Mouse (Mus musculus): ENCODE measurements around the gene 4930556J24Rik. TPM values are rescaled to one million over a fixed set of nuclear protein-coding genes. Genes with fewer than 3 reads are reported as not detected.
"Not testable (repeated sequence)": the region's sequence is repeated elsewhere in the genome, so short reads cannot be mapped to it uniquely, and the experiment has no call there.

4930556J24Rik gene
- polyA plus RNA-seq, 1 experiment from 2014 or later = 0.16 TPM

GRCm38 (mm10) chr11:3912875-3913271 is 63.7 kb downstream of the 4930556J24Rik start:
- Histone ChIP-seq H3K9me3 (ENCODE audit: control insufficient read depth) (no peaks in the 10 kb centered on the region), H3K27ac (ENCODE audit: low read depth, low read length) (no peak overlapping the region), H3K4me2 (replicated peaks; ENCODE audit: low read depth) (peak overlapping the region; percentile 81), H3K27me3 (replicated peaks; ENCODE audit: control insufficient read depth, insufficient read depth, low read length) (peaks cover 13% of the 10 kb centered on the region; the same call in 1 of the 2 replicates), H3K4me1 (replicated peaks; ENCODE audit: control insufficient read depth, insufficient read depth, low read length) (peaks cover 15% of the 10 kb centered on the region; the same call in 1 of the 2 replicates), H3K9ac (ENCODE audit: low read depth, low read length) (peak overlapping the region; percentile 31; the same call in 1 of the 2 replicates), H3K36me3 (ENCODE audit: control insufficient read depth, insufficient read depth) (peaks cover 11% of the 10 kb centered on the region), H3K4me3 (ENCODE audit: low read depth, low read length) (peak overlapping the region; percentile 52)
- no peak for ATAC-seq
- peak; percentile 20 for TF ChIP-seq CTCF (IDR thresholded peaks at IDR 0.05; ENCODE audit: low read depth)
- 13% methylated on average over 16 of the region's 16 CpGs for WGBS

GRCm38 (mm10) chr11:3912100-3912874 is 64.3 kb downstream of the 4930556J24Rik start:
- no peak for ATAC-seq
- peaks cover 6% of the 10 kb centered on the region for H3K36me3 ChIP-seq (ENCODE audit: control insufficient read depth, insufficient read depth)
- H3K4me1 ChIP-seq (replicated peaks; ENCODE audit: control insufficient read depth, insufficient read depth, low read length) = peaks cover 15% of the 10 kb centered on the region; the same call in 1 of the 2 replicates
- H3K4me2 ChIP-seq (replicated peaks; ENCODE audit: low read depth) = peak overlapping the region; percentile 81
- no peaks in the 10 kb centered on the region for H3K9me3 ChIP-seq (ENCODE audit: control insufficient read depth)
- peak overlapping the region; percentile 31; the same call in 1 of the 2 replicates for H3K9ac ChIP-seq (ENCODE audit: low read depth, low read length)
- TF ChIP-seq CTCF (IDR thresholded peaks at IDR 0.05; ENCODE audit: low read depth) = no peak
- H3K27me3 ChIP-seq (replicated peaks; ENCODE audit: control insufficient read depth, insufficient read depth, low read length) = peaks cover 13% of the 10 kb centered on the region; the same call in 1 of the 2 replicates
- H3K27ac ChIP-seq (ENCODE audit: low read depth, low read length) = no peak overlapping the region
- H3K4me3 ChIP-seq (ENCODE audit: low read depth, low read length) = peak overlapping the region; percentile 52
- 40% methylated on average over 19 of the region's 19 CpGs for WGBS

GRCm38 (mm10) chr11:3911440-3911839 is 65.1 kb downstream of the 4930556J24Rik start:
- not testable (repeated sequence) for H3K4me2 ChIP-seq (replicated peaks; ENCODE audit: low read depth); H3K9ac ChIP-seq (ENCODE audit: low read depth, low read length); H3K36me3 ChIP-seq (ENCODE audit: control insufficient read depth, insufficient read depth); H3K9me3 ChIP-seq (ENCODE audit: control insufficient read depth); H3K27ac ChIP-seq (ENCODE audit: low read depth, low read length); ATAC-seq; H3K4me3 ChIP-seq (ENCODE audit: low read depth, low read length)
- 90% methylated on average over 6 of the region's 6 CpGs for WGBS
- peaks cover 13% of the 10 kb centered on the region; the same call in 1 of the 2 replicates for H3K27me3 ChIP-seq (replicated peaks; ENCODE audit: control insufficient read depth, insufficient read depth, low read length)
- peaks cover 15% of the 10 kb centered on the region; the same call in 1 of the 2 replicates for H3K4me1 ChIP-seq (replicated peaks; ENCODE audit: control insufficient read depth, insufficient read depth, low read length)

- Histone ChIP-seq H3K4me3 (ENCODE audit: low read depth, low read length) (no peak overlapping the region), H3K27ac (ENCODE audit: low read depth, low read length) (no peak overlapping the region), H3K27me3 (replicated peaks; ENCODE audit: control insufficient read depth, insufficient read depth, low read length) (peaks cover 13% of the 10 kb centered on the region; the same call in 1 of the 2 replicates), H3K36me3 (ENCODE audit: control insufficient read depth, insufficient read depth) (no peaks in the 10 kb centered on the region), H3K4me1 (replicated peaks; ENCODE audit: control insufficient read depth, insufficient read depth, low read length) (peaks cover 15% of the 10 kb centered on the region; the same call in 1 of the 2 replicates), H3K9ac (ENCODE audit: low read depth, low read length) (no peak overlapping the region), H3K4me2 (replicated peaks; ENCODE audit: low read depth) (no peak overlapping the region; the same call in 1 of the 2 replicates), H3K9me3 (ENCODE audit: control insufficient read depth) (no peaks in the 10 kb centered on the region)
- 77% methylated on average over 5 of the region's 5 CpGs for WGBS
- no peak for ATAC-seq
- peak; percentile 19; the same call in 1 of the 2 replicates for TF ChIP-seq CTCF (IDR thresholded peaks at IDR 0.05; ENCODE audit: low read depth)
These were observed 65.9 kb downstream of the 4930556J24Rik start for GRCm38 (mm10) chr11:3910513-3911310.

- Histone ChIP-seq H3K4me1 (replicated peaks; ENCODE audit: control insufficient read depth, insufficient read depth, low read length) (peaks cover 11% of the 10 kb centered on the region; the same call in 1 of the 2 replicates), H3K4me2 (replicated peaks; ENCODE audit: low read depth) (no peak overlapping the region), H3K36me3 (ENCODE audit: control insufficient read depth, insufficient read depth) (no peaks in the 10 kb centered on the region), H3K4me3 (ENCODE audit: low read depth, low read length) (no peak overlapping the region), H3K9me3 (ENCODE audit: control insufficient read depth) (no peaks in the 10 kb centered on the region), H3K27me3 (replicated peaks; ENCODE audit: control insufficient read depth, insufficient read depth, low read length) (peaks cover 13% of the 10 kb centered on the region; the same call in 1 of the 2 replicates), H3K27ac (ENCODE audit: low read depth, low read length) (no peak overlapping the region), H3K9ac (ENCODE audit: low read depth, low read length) (no peak overlapping the region)
- no peak for ATAC-seq
- 95% methylated on average over 4 of the region's 4 CpGs for WGBS
- no peak for TF ChIP-seq CTCF (IDR thresholded peaks at IDR 0.05; ENCODE audit: low read depth)
These were observed 67.3 kb downstream of the 4930556J24Rik start for GRCm38 (mm10) chr11:3909236-3909635.

- Histone ChIP-seq H3K4me1 (replicated peaks; ENCODE audit: control insufficient read depth, insufficient read depth, low read length) (no peaks in the 10 kb centered on the region), H3K4me2 (replicated peaks; ENCODE audit: low read depth) (no peak overlapping the region), H3K36me3 (ENCODE audit: control insufficient read depth, insufficient read depth) (no peaks in the 10 kb centered on the region), H3K4me3 (ENCODE audit: low read depth, low read length) (no peak overlapping the region), H3K9ac (ENCODE audit: low read depth, low read length) (no peak overlapping the region), H3K9me3 (ENCODE audit: control insufficient read depth) (no peaks in the 10 kb centered on the region), H3K27ac (ENCODE audit: low read depth, low read length) (no peak overlapping the region), H3K27me3 (replicated peaks; ENCODE audit: control insufficient read depth, insufficient read depth, low read length) (no peaks in the 10 kb centered on the region)
- 77% methylated on average over 1 of the region's 1 CpGs for WGBS
- no peak for ATAC-seq
- TF ChIP-seq CTCF (IDR thresholded peaks at IDR 0.05; ENCODE audit: low read depth) = no peak
These were observed 71.1 kb downstream of the 4930556J24Rik start for GRCm38 (mm10) chr11:3905446-3905845.
